Mouse (Mus musculus): ENCODE results near the gene Atp4a. TPM values are rescaled to one million over a fixed set of nuclear protein-coding genes. Genes with fewer than 3 reads are reported as not detected.
A peak's percentile ranks its signal among the peaks of the same experiment; 100 is the strongest.
"Not testable (repeated sequence)": the region's sequence is repeated elsewhere in the genome, so short reads cannot be mapped to it uniquely, and the experiment has no call there.

Gene Atp4a
- polyA plus RNA-seq, 1 experiment from 2014 or later: 0.80 TPM

DNA sequence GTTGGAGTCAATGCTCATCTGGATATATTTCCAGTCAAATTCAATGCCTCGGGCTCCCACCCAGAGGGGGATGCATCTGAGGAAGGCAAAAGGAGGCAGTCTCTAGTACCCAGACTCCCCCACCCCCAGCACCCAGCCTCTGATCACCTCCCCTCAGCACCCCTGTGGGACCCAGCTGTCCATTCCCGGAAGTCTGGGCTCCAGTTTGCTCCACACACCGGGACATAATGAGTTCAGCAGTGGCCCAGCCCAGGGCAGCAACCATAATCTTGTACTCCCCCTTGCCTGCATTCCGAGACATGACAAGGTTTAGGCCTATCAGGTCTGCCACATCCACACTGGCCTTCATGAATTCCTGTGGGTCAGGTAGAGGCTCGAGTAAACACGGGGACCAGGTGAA lies 16.2 kb downstream of the Atp4a start:
- Histone ChIP-seq H3K4me1 (replicated peaks; ENCODE audit: control insufficient read depth, insufficient read depth, low read length) (no peaks in the 10 kb centered on the region), H3K27me3 (replicated peaks; ENCODE audit: control insufficient read depth, insufficient read depth, low read length) (no peaks in the 10 kb centered on the region), H3K9me3 (ENCODE audit: control insufficient read depth) (no peaks in the 10 kb centered on the region), H3K4me2 (replicated peaks; ENCODE audit: low read depth) (peak overlapping the region; percentile 79), H3K4me3 (ENCODE audit: low read depth, low read length) (peak overlapping the region; percentile 81), H3K27ac (ENCODE audit: low read depth, low read length) (no peak overlapping the region), H3K36me3 (ENCODE audit: control insufficient read depth, insufficient read depth) (peaks cover 16% of the 10 kb centered on the region), H3K9ac (ENCODE audit: low read depth, low read length) (peak overlapping the region; percentile 76; the same call in 1 of the 2 replicates)
- 60% methylated on average over 6 of the region's 6 CpGs for WGBS
- ATAC-seq: no peak
- TF ChIP-seq CTCF (IDR thresholded peaks at IDR 0.05; ENCODE audit: low read depth): no peak

DNA sequence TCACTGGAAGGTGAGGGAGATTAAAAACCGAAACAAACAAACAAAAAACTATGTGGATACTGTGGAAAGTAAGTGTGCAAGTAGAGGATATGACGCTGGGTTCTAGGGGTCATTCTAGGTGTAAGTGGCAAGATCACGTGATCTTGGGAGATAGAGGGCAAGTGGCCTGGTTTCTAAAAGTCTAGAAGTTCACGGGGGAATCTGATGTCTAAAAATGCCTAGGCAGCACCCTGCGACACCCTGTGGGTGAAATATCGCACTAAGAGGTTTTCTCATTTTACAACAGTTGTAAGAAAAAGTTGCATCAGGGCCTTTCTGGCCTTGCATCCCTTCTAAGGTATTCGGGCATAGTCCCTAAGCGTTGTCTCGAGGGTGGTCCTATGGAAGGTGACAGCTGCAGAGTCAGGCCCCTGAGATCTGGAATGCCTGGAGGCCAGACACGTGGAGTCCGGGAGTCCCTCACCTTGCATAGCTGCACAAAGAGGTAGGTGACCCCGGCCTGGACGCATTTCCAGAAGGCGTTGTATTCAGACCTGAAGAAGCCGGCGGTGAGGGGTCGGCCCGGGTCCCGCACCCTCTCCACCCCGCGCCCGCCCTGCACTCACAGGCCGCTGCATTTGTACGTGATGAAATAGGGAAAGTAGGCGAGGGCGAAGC lies 16.9 kb downstream of the Atp4a start:
- ATAC-seq: peak; percentile 28
- 4% methylated on average over 26 of the region's 26 CpGs for WGBS
- peak; percentile 38 for TF ChIP-seq CTCF (IDR thresholded peaks at IDR 0.05; ENCODE audit: low read depth)
- H3K9ac ChIP-seq (ENCODE audit: low read depth, low read length): peak overlapping the region; percentile 76
- peak overlapping the region; percentile 81 for H3K4me3 ChIP-seq (ENCODE audit: low read depth, low read length)
- H3K36me3 ChIP-seq (ENCODE audit: control insufficient read depth, insufficient read depth): peaks cover 16% of the 10 kb centered on the region
- H3K4me1 ChIP-seq (replicated peaks; ENCODE audit: control insufficient read depth, insufficient read depth, low read length): no peaks in the 10 kb centered on the region
- no peaks in the 10 kb centered on the region for H3K27me3 ChIP-seq (replicated peaks; ENCODE audit: control insufficient read depth, insufficient read depth, low read length)
- H3K9me3 ChIP-seq (ENCODE audit: control insufficient read depth): no peaks in the 10 kb centered on the region
- H3K27ac ChIP-seq (ENCODE audit: low read depth, low read length): peak overlapping the region; percentile 88; the same call in 1 of the 2 replicates
- H3K4me2 ChIP-seq (replicated peaks; ENCODE audit: low read depth): peak overlapping the region; percentile 79

DNA sequence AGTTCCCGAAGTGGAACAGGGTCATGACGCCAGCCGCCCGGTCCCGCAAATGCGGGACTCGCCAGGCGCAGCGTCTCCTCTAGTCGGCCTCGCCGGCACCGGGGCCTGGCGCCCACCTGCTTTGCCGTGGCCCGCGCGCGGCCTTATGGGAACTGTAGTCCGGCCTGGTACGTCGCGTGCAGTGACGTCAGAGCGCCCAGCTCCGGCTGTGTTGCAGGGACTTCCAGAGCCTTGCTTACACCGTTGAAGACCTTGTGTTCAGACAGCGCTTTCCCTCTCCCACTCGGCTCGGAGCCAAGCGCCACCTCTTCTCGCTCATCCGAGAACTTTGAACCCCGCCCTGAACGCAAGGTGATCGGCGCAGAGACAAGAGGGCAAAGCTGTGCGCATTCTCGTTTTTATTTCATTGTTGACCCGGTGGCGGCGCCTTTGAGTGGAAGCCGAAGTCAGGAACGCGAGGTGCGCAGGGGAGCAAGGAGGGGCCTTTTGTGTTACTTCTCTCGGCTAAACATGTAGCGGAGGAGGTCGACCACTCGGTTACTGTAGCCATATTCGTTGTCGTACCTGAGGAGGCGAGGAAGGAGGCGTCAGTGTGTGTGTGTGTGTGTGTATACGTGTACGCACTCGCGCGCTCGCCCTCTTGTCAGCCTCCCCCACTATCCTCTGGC lies 17.5 kb downstream of the Atp4a start, which contains the start of gene Tmem147:
Gene Tmem147 (minus strand): TSS at position 145 of the 668 bp plus-strand sequence.
- ATAC-seq: peak; percentile 98
- no peaks in the 10 kb centered on the region for H3K4me1 ChIP-seq (replicated peaks; ENCODE audit: control insufficient read depth, insufficient read depth, low read length)
- no peaks in the 10 kb centered on the region for H3K9me3 ChIP-seq (ENCODE audit: control insufficient read depth)
- peak within 1 kb of the TSS; percentile 79 for H3K4me2 ChIP-seq (replicated peaks; ENCODE audit: low read depth)
- peak within 1 kb of the TSS; percentile 76 for H3K9ac ChIP-seq (ENCODE audit: low read depth, low read length)
- H3K36me3 ChIP-seq (ENCODE audit: control insufficient read depth, insufficient read depth): peaks cover 20% of the 10 kb centered on the region
- H3K27ac ChIP-seq (ENCODE audit: low read depth, low read length): peak within 1 kb of the TSS; percentile 88
- peak within 1 kb of the TSS; percentile 81 for H3K4me3 ChIP-seq (ENCODE audit: low read depth, low read length)
- TF ChIP-seq CTCF (IDR thresholded peaks at IDR 0.05; ENCODE audit: low read depth): peak; percentile 67
- WGBS: under 1% methylated on average over 60 of the region's 60 CpGs
- no peaks in the 10 kb centered on the region for H3K27me3 ChIP-seq (replicated peaks; ENCODE audit: control insufficient read depth, insufficient read depth, low read length)

DNA sequence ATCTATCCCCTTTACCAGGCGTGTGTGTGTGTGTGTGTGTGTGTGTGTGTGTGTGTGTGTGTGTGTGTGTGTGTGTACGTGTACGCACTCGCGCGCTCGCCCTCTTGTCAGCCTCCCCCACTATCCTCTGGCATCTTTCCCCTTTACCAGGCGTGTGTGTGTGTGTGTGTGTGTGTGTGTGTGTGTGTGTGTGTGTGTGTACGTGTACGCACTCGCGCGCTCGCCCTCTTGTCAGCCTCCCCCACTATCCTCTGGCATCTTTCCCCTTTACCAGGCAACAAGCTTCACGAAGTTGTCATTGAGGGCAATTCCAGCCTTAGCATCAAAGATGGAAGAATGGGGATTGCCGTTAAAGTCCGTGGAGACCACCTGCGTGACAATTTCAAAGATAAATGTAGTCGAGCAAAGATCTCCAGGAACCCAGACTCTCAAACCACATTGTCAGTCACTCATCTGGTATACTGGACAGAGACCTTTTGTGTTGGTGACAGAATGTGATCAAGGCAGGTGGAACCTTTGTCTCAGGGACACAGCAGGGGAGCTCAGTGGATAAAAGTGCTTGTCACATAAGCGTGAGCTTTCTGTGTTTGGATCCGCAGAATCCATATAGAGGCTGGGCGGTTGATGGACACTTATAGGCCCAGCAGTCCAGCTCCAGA lies 18.2 kb downstream of the Atp4a start:
- WGBS: 15% methylated on average over 18 of the region's 22 CpGs
- H3K27ac ChIP-seq (ENCODE audit: low read depth, low read length): peak overlapping the region; percentile 88
- not testable (repeated sequence) for ATAC-seq

DNA sequence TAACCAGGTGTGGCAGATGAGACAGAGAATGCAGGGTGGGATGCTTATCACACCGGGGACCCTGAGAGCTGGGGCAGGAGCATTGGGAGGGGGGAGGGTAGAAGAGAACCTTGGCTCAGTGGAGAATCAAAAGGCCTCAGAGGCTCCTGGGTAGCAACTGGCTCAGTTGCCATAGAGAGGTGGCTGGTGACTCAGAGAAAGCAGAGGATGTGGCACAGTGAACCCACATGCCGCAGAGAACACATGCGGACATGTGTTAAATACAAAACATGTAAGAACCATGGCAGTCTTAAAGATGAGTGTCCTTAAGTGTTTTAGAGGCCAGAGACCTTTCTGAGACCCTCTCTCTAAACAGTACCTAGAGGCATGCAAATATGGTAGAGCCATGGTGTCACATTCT lies 24.2 kb downstream of the Atp4a start:
- ATAC-seq: no peak
- no peak for TF ChIP-seq CTCF (IDR thresholded peaks at IDR 0.05; ENCODE audit: low read depth)
- 88% methylated on average over 3 of the region's 3 CpGs for WGBS

More for the DNA sequence above, 18.2 kb downstream of the Atp4a start:
- not testable (repeated sequence) for H3K4me1 ChIP-seq (replicated peaks; ENCODE audit: control insufficient read depth, insufficient read depth, low read length); H3K9me3 ChIP-seq (ENCODE audit: control insufficient read depth); H3K27me3 ChIP-seq (replicated peaks; ENCODE audit: control insufficient read depth, insufficient read depth, low read length)
- Histone ChIP-seq H3K4me2 (replicated peaks; ENCODE audit: low read depth) (peak overlapping the region; percentile 79), H3K4me3 (ENCODE audit: low read depth, low read length) (peak overlapping the region; percentile 81), H3K9ac (ENCODE audit: low read depth, low read length) (peak overlapping the region; percentile 76; the same call in 1 of the 2 replicates), H3K36me3 (ENCODE audit: control insufficient read depth, insufficient read depth) (peaks cover 24% of the 10 kb centered on the region)

DNA sequence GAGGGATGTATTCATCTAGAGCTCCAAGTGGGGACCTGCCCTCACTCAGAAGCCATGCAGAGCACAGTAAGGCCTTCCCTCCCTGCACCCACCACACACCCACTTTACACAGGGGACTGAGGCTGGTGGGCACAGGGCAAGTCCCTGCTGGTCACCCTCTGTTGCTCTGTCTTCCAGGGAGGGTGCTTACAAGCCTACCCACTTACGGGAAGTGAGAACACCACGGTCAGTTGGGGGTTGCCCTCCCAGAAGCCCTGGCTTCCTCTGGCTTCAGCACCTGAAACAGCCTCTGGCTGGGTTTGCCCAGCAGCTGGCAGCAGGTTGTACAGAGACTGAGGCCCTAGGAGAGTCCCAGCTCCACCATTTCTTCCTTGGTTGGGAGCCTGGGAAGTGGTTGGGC lies 30.6 kb downstream of the Atp4a start:
- not testable (repeated sequence) for H3K4me2 ChIP-seq (replicated peaks; ENCODE audit: low read depth); H3K36me3 ChIP-seq (ENCODE audit: control insufficient read depth, insufficient read depth); H3K27ac ChIP-seq (ENCODE audit: low read depth, low read length); H3K9ac ChIP-seq (ENCODE audit: low read depth, low read length); ATAC-seq; H3K27me3 ChIP-seq (replicated peaks; ENCODE audit: control insufficient read depth, insufficient read depth, low read length); H3K4me3 ChIP-seq (ENCODE audit: low read depth, low read length); H3K4me1 ChIP-seq (replicated peaks; ENCODE audit: control insufficient read depth, insufficient read depth, low read length); H3K9me3 ChIP-seq (ENCODE audit: control insufficient read depth)
- WGBS: 83% methylated on average over 2 of the region's 2 CpGs

More for the DNA sequence above, 24.2 kb downstream of the Atp4a start:
- Histone ChIP-seq H3K4me1 (replicated peaks; ENCODE audit: control insufficient read depth, insufficient read depth, low read length) (no peaks in the 10 kb centered on the region), H3K27me3 (replicated peaks; ENCODE audit: control insufficient read depth, insufficient read depth, low read length) (no peaks in the 10 kb centered on the region), H3K36me3 (ENCODE audit: control insufficient read depth, insufficient read depth) (peaks cover 32% of the 10 kb centered on the region), H3K27ac (ENCODE audit: low read depth, low read length) (no peak overlapping the region), H3K9me3 (ENCODE audit: control insufficient read depth) (no peaks in the 10 kb centered on the region), H3K4me3 (ENCODE audit: low read depth, low read length) (no peak overlapping the region), H3K4me2 (replicated peaks; ENCODE audit: low read depth) (no peak overlapping the region), H3K9ac (ENCODE audit: low read depth, low read length) (no peak overlapping the region)

DNA sequence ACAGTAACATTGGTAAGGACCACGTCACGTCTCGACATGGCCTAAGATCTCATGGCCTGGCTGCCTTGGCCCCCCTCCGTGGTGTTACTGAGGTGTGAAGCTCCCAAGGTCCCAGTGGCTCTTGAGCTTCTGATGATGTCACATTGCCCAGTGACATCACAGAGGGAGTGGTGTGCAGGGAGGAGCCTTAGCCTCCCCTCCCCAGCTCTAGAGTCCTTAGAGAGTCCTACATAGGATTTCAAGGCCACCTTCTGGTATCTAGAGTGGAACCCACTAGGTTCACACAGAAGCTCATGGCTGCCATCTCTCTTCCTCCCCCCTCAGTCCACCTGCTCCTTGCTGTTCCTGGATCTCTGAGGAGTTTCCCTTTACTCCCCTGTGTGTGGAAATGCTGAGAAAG lies 31.6 kb downstream of the Atp4a start, which contains the start of gene Gapdhs:
Gene Gapdhs (minus strand): TSS at position 65 of the 400 bp plus-strand sequence.
- H3K9ac ChIP-seq (ENCODE audit: low read depth, low read length); H3K9me3 ChIP-seq (ENCODE audit: control insufficient read depth); H3K4me3 ChIP-seq (ENCODE audit: low read depth, low read length); ATAC-seq; H3K36me3 ChIP-seq (ENCODE audit: control insufficient read depth, insufficient read depth); H3K27me3 ChIP-seq (replicated peaks; ENCODE audit: control insufficient read depth, insufficient read depth, low read length); H3K4me2 ChIP-seq (replicated peaks; ENCODE audit: low read depth); H3K4me1 ChIP-seq (replicated peaks; ENCODE audit: control insufficient read depth, insufficient read depth, low read length); H3K27ac ChIP-seq (ENCODE audit: low read depth, low read length): not testable (repeated sequence)
- WGBS: no CpG with 5 or more reads among the region's 4 CpGs
